Mouse (Mus musculus) liver, embryonic 14.5 days (tissue): ENCODE data around the gene Ttll6. TPM values are rescaled to one million over a fixed set of nuclear protein-coding genes. Genes with fewer than 3 reads are reported as not detected.
A peak's percentile ranks its signal among the peaks of the same experiment; 100 is the strongest.
"Not testable (repeated sequence)": the region's sequence is repeated elsewhere in the genome, so short reads cannot be mapped to it uniquely, and the experiment has no call there.

Experiments used
- ATAC-seq: fragments of 200-750 bp; cut with Nextera tagmentation; 2 replicates; pipeline ENCODE4 v1.8.0; 2017; ENCODE audit warnings: moderate number of reproducible peaks, mild to moderate bottlenecking, moderate library complexity; ENCODE audit not compliant: insufficient read depth
- DNase-seq, 3 experiments: peaks; one replicate each; pipeline ENCODE4 v3.0.0-alpha.2; 2012 to 2013; ENCODE audit warnings: low read depth in 3 of 3, low spot score in 3 of 3
- H3K27ac ChIP-seq: fragments of 300-500 bp; sonication (generic); 2 replicates; pipeline ENCODE4 v1.5.1; 2014; ENCODE audit warnings: moderate library complexity, mild to moderate bottlenecking, control low read depth, inconsistent platforms
- H3K27me3 ChIP-seq: fragments of 300-500 bp; sonication (generic); 2 replicates; pipeline ENCODE4 v1.6.1; 2014; ENCODE audit warnings: mild to moderate bottlenecking, low read length, moderate library complexity; ENCODE audit not compliant: control insufficient read depth, insufficient read depth
- H3K36me3 ChIP-seq: fragments of 300-500 bp; sonication (generic); replicated peaks from 2 replicates; pipeline ENCODE4 v1.6.1; 2014; ENCODE audit warnings: low read depth; ENCODE audit not compliant: control insufficient read depth, insufficient read depth
- H3K4me1 ChIP-seq, 2 experiments: fragments of 200-500 bp in 1 of 2; fragments of 300-500 bp in 1 of 2; sonication (generic) in 1 of 2; replicated peaks; 2 replicates each; pipeline ENCODE4 v1.6.1; 2012 to 2014; ENCODE audit warnings: antibody characterized with exemption in 1 of 2, inconsistent platforms in 1 of 2, low read length in 1 of 2; ENCODE audit not compliant: control insufficient read depth in 2 of 2, insufficient read depth in 2 of 2
- H3K4me2 ChIP-seq: fragments of 300-500 bp; sonication (generic); 2 replicates; pipeline ENCODE4 v1.6.1; 2014; ENCODE audit warnings: low read depth, mild to moderate bottlenecking, control low read depth, moderate library complexity
- H3K4me3 ChIP-seq, 2 experiments: fragments of 200-500 bp in 1 of 2; fragments of 300-500 bp in 1 of 2; sonication (generic) in 1 of 2; 2 replicates each; pipeline ENCODE4 v1.5.1; 2012 to 2014; ENCODE audit warnings: low read depth in 2 of 2, low read length in 2 of 2, mild to moderate bottlenecking in 2 of 2, control low read depth in 1 of 2, inconsistent platforms in 1 of 2, moderate library complexity in 1 of 2; ENCODE audit not compliant: insufficient read depth in 1 of 2
- H3K9ac ChIP-seq: fragments of 300-500 bp; sonication (generic); replicated peaks from 2 replicates; pipeline ENCODE4 v1.6.1; 2014; ENCODE audit warnings: mild to moderate bottlenecking, control low read depth, moderate library complexity
- H3K9me3 ChIP-seq: fragments of 300-500 bp; sonication (generic); 2 replicates; pipeline ENCODE4 v1.6.1; 2016; ENCODE audit warnings: low read length, mixed read lengths; ENCODE audit not compliant: control insufficient read depth
- CTCF ChIP-seq: IDR thresholded peaks from 2 replicates; pipeline ENCODE4 v1.5.1; 2016; ENCODE audit warnings: antibody characterized with exemption, low read depth, control low read depth
- EP300 ChIP-seq: IDR thresholded peaks from 2 replicates; pipeline ENCODE4 v1.6.1; 2016; ENCODE audit warnings: antibody characterized with exemption, low read depth
- WGBS: fragments of 180-500 bp; shearing (Covaris S2); extraction: QIAGEN DNeasy Blood & Tissue Kit; methylation state at CpG from one replicate; pipeline ENCODE4 v1.1.7; 2014; ENCODE audit not compliant: insufficient replicate concordance; 5-methylcytosine and 5-hydroxymethylcytosine counted together
- polyA plus RNA-seq, 2 experiments: library from polyadenylated mRNA; depleted of rRNA in 1 of 2; stranded (reverse) in 1 of 2; unstranded in 1 of 2; fragments of >200 nt; fragmentation: Nextera tagmentation in 1 of 2; extraction: Ambion mirVana in 1 of 2; gene quantifications; 2 replicates each; pipeline versions ENCODE4 v1.2.1 to v1.2.3; 2012 to 2014

Ttll6 gene
- polyA plus RNA-seq, 2 experiments, result not detected

DNA sequence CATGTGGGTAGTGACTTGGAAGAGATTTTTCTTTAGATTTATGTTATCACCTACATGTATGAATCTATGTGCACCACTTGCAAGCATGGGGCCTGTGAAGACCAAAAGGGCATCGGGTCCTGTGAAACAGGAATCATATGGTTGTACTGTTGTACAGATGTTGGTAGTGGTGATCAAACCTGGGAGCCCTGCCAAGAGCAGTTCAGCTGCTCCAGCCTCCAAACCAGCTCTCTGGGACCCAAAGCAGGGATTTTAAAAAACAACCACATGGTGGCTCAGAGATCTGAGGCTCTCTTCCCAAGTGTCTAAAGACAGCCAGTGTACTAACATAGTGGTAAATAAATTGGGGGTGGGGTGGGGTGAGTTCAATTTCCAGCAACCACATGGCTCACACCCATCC, 25.2 kb upstream of the Ttll6 start:
- no peaks in the 10 kb centered on the region for H3K4me1 ChIP-seq

GRCm38 (mm10) chr11:96110950-96111349, 22.6 kb upstream of the Ttll6 start:
- H3K27me3 ChIP-seq, DNase-seq, H3K9me3 ChIP-seq: not testable (repeated sequence)

More for the DNA sequence above, 25.2 kb upstream of the Ttll6 start:
- no peak for TF ChIP-seq CTCF
- TF ChIP-seq EP300, result no peak
- Histone ChIP-seq H3K9me3 (no peaks in the 10 kb centered on the region), H3K27ac (no peak overlapping the region), H3K9ac (no peak overlapping the region), H3K27me3 (no peaks in the 10 kb centered on the region), H3K36me3 (no peaks in the 10 kb centered on the region), H3K4me2 (no peak overlapping the region), H3K4me3 (no peak overlapping the region)
- DNase-seq (no peak), ATAC-seq (no peak)
- 50% methylated on average over 1 of the region's 1 CpGs for WGBS

GRCm38 (mm10) chr11:96111751-96112150, 21.8 kb upstream of the Ttll6 start, which contains the start of gene Calcoco2:
TSS of gene Calcoco2 (minus strand) at chr11:96111964.
- no peak within 1 kb of the TSS for H3K27ac ChIP-seq
- H3K36me3 ChIP-seq, result no peaks in the 10 kb centered on the region
- no peak within 1 kb of the TSS for H3K4me2 ChIP-seq
- H3K9ac ChIP-seq, result no peak within 1 kb of the TSS
- no peaks in the 10 kb centered on the region for H3K4me1 ChIP-seq
- 36% methylated on average over 14 of the region's 14 CpGs for WGBS
- H3K9me3 ChIP-seq, result no peaks in the 10 kb centered on the region
- no peak for ATAC-seq
- no peak within 1 kb of the TSS for H3K4me3 ChIP-seq
- DNase-seq, result no peak
- TF ChIP-seq CTCF (no peak), EP300 (no peak)
- H3K27me3 ChIP-seq, result no peaks in the 10 kb centered on the region

More at GRCm38 (mm10) chr11:96110950-96111349, 22.6 kb upstream of the Ttll6 start:
- H3K4me2 ChIP-seq, H3K36me3 ChIP-seq, H3K27ac ChIP-seq, H3K9ac ChIP-seq, H3K4me1 ChIP-seq, H3K4me3 ChIP-seq, ATAC-seq: not testable (repeated sequence)
- WGBS, result 40% methylated on average over 2 of the region's 2 CpGs
- TF ChIP-seq CTCF, result peak; percentile 49

DNA sequence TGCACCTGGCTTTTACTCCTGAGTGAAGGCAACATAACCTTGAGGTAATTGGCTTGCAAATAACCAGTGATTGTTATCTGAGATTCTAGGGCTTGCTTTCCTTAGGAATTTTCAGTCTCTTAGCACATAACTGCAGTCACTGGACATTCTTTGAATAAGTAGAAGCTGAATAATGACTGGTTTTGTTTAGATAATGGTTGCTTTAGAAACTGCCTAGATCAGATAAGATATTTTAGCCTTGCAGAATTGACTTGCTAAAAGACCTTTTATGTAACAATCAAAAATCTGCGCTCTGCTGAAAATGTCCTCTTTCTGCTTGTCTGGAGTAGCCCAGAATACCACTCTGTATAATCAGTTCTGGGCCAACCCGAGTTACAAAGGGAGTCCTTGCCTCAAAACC, 19.5 kb upstream of the Ttll6 start:
- Histone ChIP-seq H3K27ac (no peak overlapping the region), H3K9ac (no peak overlapping the region), H3K4me3 (no peak overlapping the region), H3K4me1 (no peaks in the 10 kb centered on the region), H3K9me3 (no peaks in the 10 kb centered on the region), H3K36me3 (no peaks in the 10 kb centered on the region), H3K4me2 (no peak overlapping the region), H3K27me3 (no peaks in the 10 kb centered on the region)
- WGBS, result 41% methylated on average over 2 of the region's 2 CpGs
- no peak for ATAC-seq
- no peak for DNase-seq
- TF ChIP-seq CTCF (no peak), EP300 (no peak)

- no peak overlapping the region for H3K4me2 ChIP-seq
- no peaks in the 10 kb centered on the region for H3K4me1 ChIP-seq
- H3K9me3 ChIP-seq, result no peaks in the 10 kb centered on the region
- no peaks in the 10 kb centered on the region for H3K27me3 ChIP-seq
- H3K4me3 ChIP-seq, result no peak overlapping the region
- DNase-seq (no peak), ATAC-seq (no peak)
- 75% methylated on average over 6 of the region's 6 CpGs for WGBS
- H3K27ac ChIP-seq, result no peak overlapping the region
- TF ChIP-seq EP300 (no peak), CTCF (no peak)
- H3K36me3 ChIP-seq, result no peaks in the 10 kb centered on the region
- no peak overlapping the region for H3K9ac ChIP-seq
Observed at GRCm38 (mm10) chr11:96115416-96115815, 18.2 kb upstream of the Ttll6 start.
